Mouse (Mus musculus): Measurements from ENCODE around the gene Vmn2r46. TPM values are rescaled to one million over a fixed set of nuclear protein-coding genes. Genes with fewer than 3 reads are reported as not detected.

Vmn2r46 gene
- not detected for polyA plus RNA-seq (2014; fragmentation: Illumina TruSeq; extraction: RNeasy Lipid Tissue Mini Kit (QIAGEN cat#74804); ENCODE audit: insufficient read depth, low read depth, low replicate concordance)

DNA sequence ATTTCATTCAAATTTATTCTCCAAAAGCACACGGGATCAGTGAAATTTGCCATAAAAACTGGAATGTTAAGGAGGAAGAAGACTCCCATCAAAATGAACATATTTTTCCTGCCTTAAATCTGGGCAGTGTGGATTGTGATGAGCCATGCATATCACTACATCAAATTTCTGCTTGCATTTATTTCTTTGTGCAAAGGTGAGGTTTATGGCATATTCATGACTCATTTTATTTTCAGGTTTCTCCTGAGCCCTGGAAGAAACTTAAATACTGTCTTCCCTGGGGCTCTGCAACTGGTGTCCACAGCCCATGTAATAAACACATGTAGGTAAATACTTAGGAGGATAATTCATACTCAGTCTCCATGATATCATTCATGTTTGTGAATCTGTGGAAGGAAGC, at the start of gene Vmn2r46:
Vmn2r46 (minus strand) TSS at position 101 of the 400 bp plus-strand sequence.

Other genes with a start within 250 kb of the Vmn2r46 start
- not detected for gene Vmn2r47, start 70.8 kb upstream of the Vmn2r46 start, polyA plus RNA-seq (2014; fragmentation: Illumina TruSeq; extraction: RNeasy Lipid Tissue Mini Kit (QIAGEN cat#74804); ENCODE audit: insufficient read depth, low read depth, low replicate concordance)
- not detected for gene Vmn2r48, start 183.0 kb upstream of the Vmn2r46 start, polyA plus RNA-seq (2014; fragmentation: Illumina TruSeq; extraction: RNeasy Lipid Tissue Mini Kit (QIAGEN cat#74804); ENCODE audit: insufficient read depth, low read depth, low replicate concordance)
- gene Vmn2r49, start 221.7 kb upstream of the Vmn2r46 start, polyA plus RNA-seq (2014; fragmentation: Illumina TruSeq; extraction: RNeasy Lipid Tissue Mini Kit (QIAGEN cat#74804); ENCODE audit: insufficient read depth, low read depth, low replicate concordance), result not detected

All from lung, adult 10 weeks (tissue).